Mouse (Mus musculus): ENCODE measurements around the gene Smg5. TPM values are rescaled to one million over a fixed set of nuclear protein-coding genes. Genes with fewer than 3 reads are reported as not detected.

Gene Smg5
- polyA plus RNA-seq, 1 experiment from 2014 or later = 33.6 TPM

- Histone ChIP-seq H3K4me3 (ENCODE audit: low read depth, low read length) (no peak overlapping the region), H3K27me3 (replicated peaks; ENCODE audit: control insufficient read depth, insufficient read depth, low read length) (no peaks in the 10 kb centered on the region), H3K4me2 (ENCODE audit: low read depth, low read length) (no peak overlapping the region), H3K27ac (replicated peaks; ENCODE audit: low read depth, low read length) (no peak overlapping the region), H3K36me3 (ENCODE audit: control insufficient read depth, insufficient read depth, low read length) (0 out of 2 replicates have a peak, but pooled peaks cover 31% of the 10 kb centered on the region), H3K9me3 (ENCODE audit: control insufficient read depth, low read length) (no peaks in the 10 kb centered on the region), H3K9ac (ENCODE audit: low read depth, low read length) (no peak overlapping the region), H3K4me1 (ENCODE audit: control insufficient read depth, insufficient read depth, low read length) (no peaks in the 10 kb centered on the region)
- 92% methylated on average over 7 of the region's 8 CpGs for WGBS
- no peak for ATAC-seq (ENCODE audit: low read depth)
- DNase-seq (ENCODE audit: low spot score) = no peak
Measured at GRCm38 (mm10) chr3:88395742-88396141, 59.7 kb downstream of the Smg5 start.

DNA sequence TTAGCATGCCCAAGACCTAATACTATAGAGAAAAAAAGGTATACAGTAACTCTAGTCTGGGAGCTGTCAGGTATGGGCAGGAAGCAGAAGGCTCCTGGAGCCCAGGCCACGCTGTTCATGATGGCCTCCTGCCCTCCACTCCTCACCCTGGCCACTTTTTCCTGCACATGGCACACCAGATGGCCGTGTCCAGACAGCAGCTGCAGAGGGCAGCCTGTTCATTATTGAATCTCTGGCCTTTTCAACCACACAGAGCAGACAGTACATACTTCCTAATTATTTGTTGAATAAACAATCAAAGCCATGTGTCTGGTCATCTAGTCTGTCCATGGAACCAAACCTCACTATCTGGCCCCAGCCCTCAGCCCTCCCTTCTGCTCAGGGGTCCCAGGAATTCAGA lies 62.6 kb downstream of the Smg5 start:
- Histone ChIP-seq H3K27ac (replicated peaks; ENCODE audit: low read depth, low read length) (no peak overlapping the region), H3K36me3 (ENCODE audit: control insufficient read depth, insufficient read depth, low read length) (peaks cover 47% of the 10 kb centered on the region), H3K9ac (ENCODE audit: low read depth, low read length) (no peak overlapping the region), H3K27me3 (replicated peaks; ENCODE audit: control insufficient read depth, insufficient read depth, low read length) (no peaks in the 10 kb centered on the region), H3K4me1 (ENCODE audit: control insufficient read depth, insufficient read depth, low read length) (no peaks in the 10 kb centered on the region), H3K4me3 (ENCODE audit: low read depth, low read length) (no peak overlapping the region), H3K9me3 (ENCODE audit: control insufficient read depth, low read length) (no peaks in the 10 kb centered on the region), H3K4me2 (ENCODE audit: low read depth, low read length) (no peak overlapping the region)
- ATAC-seq (ENCODE audit: low read depth) (no peak), DNase-seq (ENCODE audit: low spot score) (no peak)
- 89% methylated on average over 2 of the region's 2 CpGs for WGBS

GRCm38 (mm10) chr3:88403522-88404230 lies 67.6 kb downstream of the Smg5 start:
- no peak overlapping the region for H3K4me2 ChIP-seq (ENCODE audit: low read depth, low read length)
- peaks cover 2% of the 10 kb centered on the region; the same call in 1 of the 2 replicates for H3K4me1 ChIP-seq (ENCODE audit: control insufficient read depth, insufficient read depth, low read length)
- H3K27ac ChIP-seq (replicated peaks; ENCODE audit: low read depth, low read length) = no peak overlapping the region
- no peaks in the 10 kb centered on the region for H3K27me3 ChIP-seq (replicated peaks; ENCODE audit: control insufficient read depth, insufficient read depth, low read length)
- 89% methylated on average over 10 of the region's 10 CpGs for WGBS
- ATAC-seq (ENCODE audit: low read depth) (no peak), DNase-seq (ENCODE audit: low spot score) (no peak)
- H3K36me3 ChIP-seq (ENCODE audit: control insufficient read depth, insufficient read depth, low read length) = peaks cover 26% of the 10 kb centered on the region
- H3K4me3 ChIP-seq (ENCODE audit: low read depth, low read length) = no peak overlapping the region
- no peak overlapping the region for H3K9ac ChIP-seq (ENCODE audit: low read depth, low read length)
- H3K9me3 ChIP-seq (ENCODE audit: control insufficient read depth, low read length) = no peaks in the 10 kb centered on the region

GRCm38 (mm10) chr3:88407090-88407489 lies 71.0 kb downstream of the Smg5 start:
- Histone ChIP-seq H3K4me3 (ENCODE audit: low read depth, low read length) (no peak overlapping the region), H3K36me3 (ENCODE audit: control insufficient read depth, insufficient read depth, low read length) (peaks cover 22% of the 10 kb centered on the region), H3K4me1 (ENCODE audit: control insufficient read depth, insufficient read depth, low read length) (peaks cover 12% of the 10 kb centered on the region), H3K27me3 (replicated peaks; ENCODE audit: control insufficient read depth, insufficient read depth, low read length) (no peaks in the 10 kb centered on the region), H3K4me2 (ENCODE audit: low read depth, low read length) (no peak overlapping the region), H3K9ac (ENCODE audit: low read depth, low read length) (peak overlapping the region; percentile 16; the same call in 1 of the 2 replicates), H3K9me3 (ENCODE audit: control insufficient read depth, low read length) (no peaks in the 10 kb centered on the region), H3K27ac (replicated peaks; ENCODE audit: low read depth, low read length) (no peak overlapping the region)
- ATAC-seq (ENCODE audit: low read depth) (peak; percentile 12; the same call in 1 of the 2 replicates), DNase-seq (ENCODE audit: low spot score) (peak; percentile 92)
- 2% methylated on average over 2 of the region's 2 CpGs for WGBS

DNA sequence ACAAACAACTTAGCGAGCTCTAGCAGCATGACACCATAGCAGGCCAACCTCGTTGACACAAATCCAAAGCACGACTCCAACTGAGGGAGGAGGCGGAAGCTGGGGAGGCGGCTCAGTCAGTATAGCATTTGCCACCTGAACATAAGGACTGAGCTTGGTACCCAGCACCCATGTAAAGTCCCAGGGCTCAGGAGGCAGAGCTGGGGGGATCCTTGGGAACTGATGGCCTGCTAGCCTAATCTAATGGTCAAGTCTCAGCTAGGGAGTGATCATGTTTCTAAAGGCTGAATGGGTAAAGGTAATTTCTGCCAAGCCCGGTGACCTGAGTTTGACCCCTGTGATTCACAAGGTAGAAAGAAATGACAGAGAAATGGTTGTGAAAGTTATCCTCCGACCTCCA lies 71.5 kb downstream of the Smg5 start:
- WGBS = 54% methylated on average over 7 of the region's 7 CpGs
- H3K27ac ChIP-seq (replicated peaks; ENCODE audit: low read depth, low read length) = no peak overlapping the region
- H3K4me3 ChIP-seq (ENCODE audit: low read depth, low read length) = no peak overlapping the region
- H3K27me3 ChIP-seq (replicated peaks; ENCODE audit: control insufficient read depth, insufficient read depth, low read length) = no peaks in the 10 kb centered on the region
- H3K4me1 ChIP-seq (ENCODE audit: control insufficient read depth, insufficient read depth, low read length) = peaks cover 12% of the 10 kb centered on the region
- H3K9ac ChIP-seq (ENCODE audit: low read depth, low read length) = peak overlapping the region; percentile 16; the same call in 1 of the 2 replicates
- no peak overlapping the region for H3K4me2 ChIP-seq (ENCODE audit: low read depth, low read length)
- ATAC-seq (ENCODE audit: low read depth) (no peak), DNase-seq (ENCODE audit: low spot score) (no peak)
- peaks cover 25% of the 10 kb centered on the region for H3K36me3 ChIP-seq (ENCODE audit: control insufficient read depth, insufficient read depth, low read length)
- no peaks in the 10 kb centered on the region for H3K9me3 ChIP-seq (ENCODE audit: control insufficient read depth, low read length)

GRCm38 (mm10) chr3:88408953-88409352 lies 72.9 kb downstream of the Smg5 start:
- no peaks in the 10 kb centered on the region for H3K27me3 ChIP-seq (replicated peaks; ENCODE audit: control insufficient read depth, insufficient read depth, low read length)
- peak overlapping the region; percentile 61 for H3K4me2 ChIP-seq (ENCODE audit: low read depth, low read length)
- peaks cover 27% of the 10 kb centered on the region for H3K36me3 ChIP-seq (ENCODE audit: control insufficient read depth, insufficient read depth, low read length)
- no peaks in the 10 kb centered on the region for H3K9me3 ChIP-seq (ENCODE audit: control insufficient read depth, low read length)
- H3K4me3 ChIP-seq (ENCODE audit: low read depth, low read length) = peak overlapping the region; percentile 66
- no peak overlapping the region; the same call in 1 of the 2 replicates for H3K27ac ChIP-seq (replicated peaks; ENCODE audit: low read depth, low read length)
- H3K9ac ChIP-seq (ENCODE audit: low read depth, low read length) = peak overlapping the region; percentile 89
- peaks cover 12% of the 10 kb centered on the region for H3K4me1 ChIP-seq (ENCODE audit: control insufficient read depth, insufficient read depth, low read length)
- 57% methylated on average over 5 of the region's 5 CpGs for WGBS
- no peak for ATAC-seq (ENCODE audit: low read depth)
- DNase-seq (ENCODE audit: low spot score) = no peak

GRCm38 (mm10) chr3:88409741-88410644 lies 73.9 kb downstream of the Smg5 start, which contains the start of gene Pmf1:
Pmf1 (minus strand) TSS chr3:88410331.
- Histone ChIP-seq H3K27me3 (replicated peaks; ENCODE audit: control insufficient read depth, insufficient read depth, low read length) (no peaks in the 10 kb centered on the region), H3K4me2 (ENCODE audit: low read depth, low read length) (peak within 1 kb of the TSS; percentile 61), H3K4me3 (ENCODE audit: low read depth, low read length) (peak within 1 kb of the TSS; percentile 66), H3K4me1 (ENCODE audit: control insufficient read depth, insufficient read depth, low read length) (peaks cover 12% of the 10 kb centered on the region), H3K9ac (ENCODE audit: low read depth, low read length) (peak within 1 kb of the TSS; percentile 89), H3K27ac (replicated peaks; ENCODE audit: low read depth, low read length) (peak within 1 kb of the TSS; percentile 92), H3K36me3 (ENCODE audit: control insufficient read depth, insufficient read depth, low read length) (peaks cover 33% of the 10 kb centered on the region), H3K9me3 (ENCODE audit: control insufficient read depth, low read length) (no peaks in the 10 kb centered on the region)
- ATAC-seq (ENCODE audit: low read depth) (peak; percentile 94), DNase-seq (ENCODE audit: low spot score) (peak; percentile 97)
- WGBS = under 1% methylated on average over 51 of the region's 54 CpGs

GRCm38 (mm10) chr3:88410645-88411031 lies 74.6 kb downstream of the Smg5 start:
- Histone ChIP-seq H3K4me1 (ENCODE audit: control insufficient read depth, insufficient read depth, low read length) (peaks cover 12% of the 10 kb centered on the region), H3K4me3 (ENCODE audit: low read depth, low read length) (peak overlapping the region; percentile 66), H3K27me3 (replicated peaks; ENCODE audit: control insufficient read depth, insufficient read depth, low read length) (no peaks in the 10 kb centered on the region), H3K9me3 (ENCODE audit: control insufficient read depth, low read length) (no peaks in the 10 kb centered on the region), H3K9ac (ENCODE audit: low read depth, low read length) (peak overlapping the region; percentile 89), H3K27ac (replicated peaks; ENCODE audit: low read depth, low read length) (peak overlapping the region; percentile 92), H3K36me3 (ENCODE audit: control insufficient read depth, insufficient read depth, low read length) (peaks cover 39% of the 10 kb centered on the region), H3K4me2 (ENCODE audit: low read depth, low read length) (peak overlapping the region; percentile 61)
- ATAC-seq (ENCODE audit: low read depth) (no peak), DNase-seq (ENCODE audit: low spot score) (peak; percentile 12)
- WGBS = 21% methylated on average over 7 of the region's 7 CpGs
